Mouse (Mus musculus) 416B (cell line): ENCODE results near the gene Zfr2.

Experiments used
- DNase-seq: peaks from one replicate; pipeline ENCODE4 v3.0.0; 2011; ENCODE audit warnings: low read depth

Zfr2 gene

GRCm38 (mm10) chr10:81288601-81289000 is 55.6 kb downstream of the Zfr2 start:
- peak; percentile 45 for DNase-seq

- peak; percentile 69 for DNase-seq
Measured at GRCm38 (mm10) chr10:81289278-81289677, 56.3 kb downstream of the Zfr2 start.

- DNase-seq = no peak
Measured at GRCm38 (mm10) chr10:81289811-81290210, 56.9 kb downstream of the Zfr2 start.

GRCm38 (mm10) chr10:81290698-81291460 is 57.9 kb downstream of the Zfr2 start:
- no peak for DNase-seq

DNA sequence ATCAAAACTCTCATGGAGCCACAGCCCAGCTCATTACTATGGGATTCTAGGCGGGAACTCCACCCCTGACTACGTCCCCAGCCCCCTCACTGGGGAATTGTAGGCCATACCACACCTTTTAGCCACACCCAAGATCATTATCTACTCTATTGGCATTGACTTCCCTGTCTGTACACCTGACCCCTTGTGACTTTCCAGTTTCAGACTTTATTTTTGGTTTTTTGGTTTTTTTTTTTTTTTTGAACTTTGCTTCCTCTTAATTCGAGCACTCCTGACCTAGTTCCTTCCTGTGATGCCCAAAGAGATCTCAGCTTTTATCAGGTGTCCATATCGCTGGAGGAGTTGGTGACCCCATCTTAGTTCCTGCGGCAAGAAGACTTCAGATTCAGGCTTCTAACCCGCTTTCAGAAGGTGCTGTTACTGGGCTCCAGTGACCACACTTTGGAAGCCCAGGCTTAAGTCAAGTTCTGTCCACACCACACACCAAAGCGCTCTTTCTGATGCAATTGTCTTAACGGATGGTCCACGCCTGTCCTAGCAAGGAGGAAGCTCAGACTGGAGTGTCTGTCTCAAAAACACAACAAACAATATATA is 58.7 kb downstream of the Zfr2 start, which contains the start of gene Tjp3:
Tjp3 (minus strand) TSS at position 71 of the 594 bp plus-strand sequence.
- peak; percentile 62 for DNase-seq

GRCm38 (mm10) chr10:81292554-81293333 is 59.8 kb downstream of the Zfr2 start, which contains the start of gene Pip5k1c:
Pip5k1c (plus strand) TSS chr10:81292963.
- DNase-seq = peak; percentile 100

GRCm38 (mm10) chr10:81293334-81294030 is 60.5 kb downstream of the Zfr2 start:
- no peak for DNase-seq

DNA sequence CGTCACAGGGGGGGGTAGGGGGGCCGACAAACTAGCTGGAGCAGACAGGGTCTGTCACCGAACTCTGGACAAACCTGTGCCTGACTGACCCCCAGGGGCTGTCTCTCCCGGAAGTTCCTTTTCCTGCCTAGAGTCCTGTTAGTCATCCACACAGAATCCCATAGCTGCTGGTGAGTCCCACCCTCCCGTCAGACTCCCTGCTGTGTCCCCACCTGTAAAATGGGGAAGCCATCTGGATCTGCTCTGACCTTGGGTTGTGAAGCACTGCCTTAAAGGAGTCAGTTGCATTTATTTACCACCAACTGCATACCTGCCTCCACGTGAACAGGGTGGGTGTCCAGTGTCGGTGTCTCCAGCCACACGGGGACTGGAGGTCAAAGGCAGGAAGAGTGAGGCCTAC is 61.5 kb downstream of the Zfr2 start:
- DNase-seq = peak; percentile 45

GRCm38 (mm10) chr10:81295185-81295584 is 62.2 kb downstream of the Zfr2 start:
- no peak for DNase-seq

DNA sequence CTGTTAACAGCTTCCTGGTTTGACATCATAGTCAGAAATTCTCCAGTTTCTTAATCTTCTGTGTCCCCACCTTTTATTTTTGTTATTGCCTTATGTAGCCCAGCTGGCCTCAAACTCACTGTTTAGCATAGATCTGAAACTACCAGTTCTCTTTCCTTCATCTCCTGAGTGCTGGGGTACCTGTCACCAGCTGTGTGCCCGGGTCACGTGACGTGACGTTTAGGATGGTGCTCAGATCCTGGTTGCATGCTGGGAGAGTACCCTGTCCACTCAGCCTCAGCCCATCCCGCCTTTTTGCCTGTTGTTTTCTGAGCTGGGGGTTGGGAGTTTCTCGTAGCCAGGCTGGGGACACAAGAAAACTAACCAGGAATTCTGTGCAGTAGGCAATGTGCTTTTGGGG is 64.3 kb downstream of the Zfr2 start:
- peak; percentile 20 for DNase-seq

DNA sequence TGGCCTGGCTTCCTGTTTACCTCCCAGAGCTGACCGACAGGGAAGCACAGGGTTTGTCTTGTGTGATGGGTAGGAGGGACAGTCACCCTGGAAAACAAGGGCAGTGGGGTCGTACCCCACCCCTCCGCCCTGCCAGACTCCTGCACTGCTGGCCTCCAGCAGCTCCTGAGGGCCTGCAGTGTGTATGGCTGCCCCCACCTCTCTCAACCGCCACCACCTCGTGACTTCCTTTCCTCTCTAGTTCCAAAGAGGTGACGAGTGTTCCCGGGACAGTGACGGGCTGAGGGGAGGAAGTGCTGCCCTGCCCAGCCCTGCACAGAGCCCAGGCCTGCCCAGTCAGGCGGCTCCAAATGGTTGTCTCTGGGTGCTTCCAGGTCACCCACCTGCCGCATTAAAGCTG is 64.9 kb downstream of the Zfr2 start:
- DNase-seq = peak; percentile 87

DNA sequence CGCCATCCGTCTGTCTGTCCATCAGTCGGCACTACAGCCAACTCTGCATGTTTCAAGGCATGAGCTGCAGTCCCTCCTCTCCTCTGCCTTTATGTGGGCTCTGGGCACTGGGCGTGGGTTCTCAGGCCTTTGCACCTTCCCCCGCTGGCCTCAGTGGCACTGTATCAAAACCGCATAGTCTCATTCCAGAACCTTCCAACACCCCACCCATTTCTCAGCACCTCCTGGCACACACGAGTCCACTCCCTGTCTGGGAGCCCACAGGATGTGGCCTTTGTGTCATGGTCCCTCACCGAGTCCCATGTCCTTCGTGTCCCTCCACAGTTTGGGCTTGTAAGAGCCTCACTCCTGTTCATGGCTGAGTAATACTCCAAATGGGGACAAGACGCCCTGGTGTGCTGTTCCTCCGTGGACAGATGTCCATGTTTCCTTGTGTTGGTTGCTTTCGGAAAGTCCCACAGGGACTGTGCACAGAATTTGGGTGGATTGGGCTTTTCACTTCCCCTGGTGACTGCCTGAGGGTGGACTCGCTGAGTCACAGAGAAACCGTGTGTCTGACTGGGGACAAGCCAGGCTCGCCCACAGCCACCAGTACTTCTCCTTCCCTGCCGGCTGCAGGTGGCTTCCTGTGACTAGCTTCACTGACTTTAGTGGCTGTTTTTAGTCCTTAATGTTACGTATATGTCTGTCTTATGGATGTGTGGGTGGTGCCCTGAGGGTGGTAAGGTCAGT is 65.6 kb downstream of the Zfr2 start:
- peak; percentile 68 for DNase-seq

DNA sequence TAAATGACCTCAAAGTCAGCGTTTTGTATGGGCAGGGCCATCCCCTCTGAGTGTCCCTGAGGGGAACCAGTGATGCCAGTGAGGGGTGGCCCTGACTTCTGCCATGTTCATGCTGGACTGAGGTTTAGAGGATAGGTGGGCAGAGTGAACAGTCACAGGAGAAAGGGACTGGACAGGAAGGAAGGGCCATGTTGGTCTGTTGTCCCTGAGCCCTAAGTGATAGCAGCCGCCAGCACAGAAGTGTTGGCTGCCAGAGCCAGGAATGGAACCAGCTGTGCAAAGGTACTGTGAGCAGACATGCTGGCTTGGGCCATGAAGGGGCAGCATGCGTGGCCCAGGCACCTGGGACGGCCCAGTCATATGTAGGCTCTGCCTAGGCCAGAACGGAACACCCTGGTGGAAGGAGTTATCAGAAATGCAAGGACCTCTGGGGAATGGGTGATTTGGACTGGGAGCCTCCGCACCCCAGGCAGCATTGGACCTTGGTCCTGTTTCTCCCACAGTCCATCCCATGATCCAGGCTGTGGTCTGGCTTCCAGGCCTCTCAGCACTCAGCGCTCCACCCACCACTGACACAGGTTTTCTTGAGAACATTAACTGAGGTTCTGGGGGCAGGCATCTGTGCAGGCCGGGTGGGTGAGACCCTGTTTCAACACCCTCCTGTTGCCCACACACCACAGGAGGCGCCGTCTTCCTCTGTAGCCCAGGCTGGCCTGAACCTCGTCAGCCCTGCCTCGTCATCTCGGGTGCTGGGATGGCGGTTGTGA is 66.8 kb downstream of the Zfr2 start:
- no peak for DNase-seq

GRCm38 (mm10) chr10:81300352-81300907 is 67.5 kb downstream of the Zfr2 start:
- no peak for DNase-seq

- no peak for DNase-seq
Measured at GRCm38 (mm10) chr10:81301321-81301720, 68.4 kb downstream of the Zfr2 start.
